Mouse (Mus musculus) neural tube, embryonic 11.5 days (tissue): ENCODE data around the gene Alox12b. TPM values are rescaled to one million over a fixed set of nuclear protein-coding genes. Genes with fewer than 3 reads are reported as not detected.

ENCODE experiments used
- ATAC-seq: fragments of 200-750 bp; cut with Nextera tagmentation; 2 replicates; pipeline ENCODE4 v1.8.0; 2017; ENCODE audit warnings: moderate number of reproducible peaks, mild to moderate bottlenecking, moderate TSS enrichment, moderate library complexity; ENCODE audit not compliant: insufficient read depth, low FRiP score, low TSS enrichment
- DNase-seq: peaks from one replicate; pipeline ENCODE4 v3.0.0-alpha.2; 2015; ENCODE audit warnings: low spot score
- H3K27ac ChIP-seq: fragments of 300-500 bp; sonication (generic); 2 replicates; pipeline ENCODE4 v1.5.1; 2014; ENCODE audit warnings: low read depth, mild to moderate bottlenecking, low read length
- H3K27me3 ChIP-seq: fragments of 300-500 bp; sonication (generic); 2 replicates; pipeline ENCODE4 v1.6.1; 2014; ENCODE audit warnings: mild to moderate bottlenecking, low read length, mixed read lengths; ENCODE audit not compliant: control insufficient read depth, insufficient read depth
- H3K36me3 ChIP-seq: fragments of 300-500 bp; sonication (generic); 2 replicates; pipeline ENCODE4 v1.6.1; 2014; ENCODE audit warnings: mild to moderate bottlenecking, low read length, moderate library complexity, mixed read lengths; ENCODE audit not compliant: control insufficient read depth, insufficient read depth
- H3K4me1 ChIP-seq: fragments of 300-500 bp; sonication (generic); 2 replicates; pipeline ENCODE4 v1.6.1; 2014; ENCODE audit warnings: low read length, mixed read lengths; ENCODE audit not compliant: control insufficient read depth, insufficient read depth
- H3K4me2 ChIP-seq: fragments of 300-500 bp; sonication (generic); 2 replicates; pipeline ENCODE4 v1.6.1; 2014; ENCODE audit warnings: low read depth, mild to moderate bottlenecking, moderate library complexity
- H3K4me3 ChIP-seq: fragments of 300-500 bp; sonication (generic); 2 replicates; pipeline ENCODE4 v1.5.1; 2014; ENCODE audit warnings: low read depth, low read length
- H3K9ac ChIP-seq: fragments of 300-500 bp; sonication (generic); 2 replicates; pipeline ENCODE4 v1.6.1; 2014; ENCODE audit warnings: mild to moderate bottlenecking, low read length
- H3K9me3 ChIP-seq: fragments of 300-500 bp; sonication (generic); 2 replicates; pipeline ENCODE4 v1.6.1; 2016; ENCODE audit warnings: low read length; ENCODE audit not compliant: control insufficient read depth
- WGBS: fragments of 180-500 bp; shearing (Covaris S2); extraction: QIAGEN DNeasy Blood & Tissue Kit; methylation state at CpG from one replicate; pipeline ENCODE4 v1.1.7; 2014; 5-methylcytosine and 5-hydroxymethylcytosine counted together
- polyA plus RNA-seq: library from polyadenylated mRNA; unstranded; fragments of >200 nt; fragmentation: Nextera tagmentation; extraction: Ambion mirVana; gene quantifications from 2 replicates; pipeline ENCODE4 v1.2.1, GENCODE M21; 2014

Gene Alox12b
- polyA plus RNA-seq, 1 experiment from 2014 or later = not detected

GRCm38 (mm10) chr11:69148451-69148960 lies 8.3 kb upstream of the Alox12b start:
- no peaks in the 10 kb centered on the region for H3K9me3 ChIP-seq
- no peak for ATAC-seq
- no peak overlapping the region for H3K9ac ChIP-seq
- DNase-seq = no peak
- H3K4me3 ChIP-seq = no peak overlapping the region
- WGBS = 88% methylated on average over 5 of the region's 5 CpGs
- H3K36me3 ChIP-seq = no peaks in the 10 kb centered on the region
- H3K4me1 ChIP-seq = no peaks in the 10 kb centered on the region
- H3K27ac ChIP-seq = no peak overlapping the region
- H3K27me3 ChIP-seq = no peaks in the 10 kb centered on the region
- H3K4me2 ChIP-seq = no peak overlapping the region

- H3K27me3 ChIP-seq = no peaks in the 10 kb centered on the region
- no peaks in the 10 kb centered on the region for H3K36me3 ChIP-seq
- no peaks in the 10 kb centered on the region for H3K4me1 ChIP-seq
- H3K9me3 ChIP-seq = no peaks in the 10 kb centered on the region
- H3K4me3 ChIP-seq = no peak overlapping the region
- H3K9ac ChIP-seq = no peak overlapping the region
- no peak for ATAC-seq
- H3K27ac ChIP-seq = no peak overlapping the region
- no peak overlapping the region for H3K4me2 ChIP-seq
- DNase-seq = no peak
- WGBS = 84% methylated on average over 6 of the region's 6 CpGs
Observed at GRCm38 (mm10) chr11:69149728-69150127, 7.1 kb upstream of the Alox12b start.

GRCm38 (mm10) chr11:69150444-69150843 lies 6.3 kb upstream of the Alox12b start:
- Histone ChIP-seq H3K27me3 (no peaks in the 10 kb centered on the region), H3K36me3 (no peaks in the 10 kb centered on the region), H3K4me2 (0 out of 2 replicates have a peak overlapping the region, but pooled peaks have one; percentile 25), H3K27ac (no peak overlapping the region), H3K9me3 (no peaks in the 10 kb centered on the region), H3K9ac (no peak overlapping the region), H3K4me3 (no peak overlapping the region), H3K4me1 (no peaks in the 10 kb centered on the region)
- ATAC-seq = no peak
- 8% methylated on average over 7 of the region's 7 CpGs for WGBS
- DNase-seq = peak; percentile 76

GRCm38 (mm10) chr11:69151004-69151403 lies 5.8 kb upstream of the Alox12b start:
- Histone ChIP-seq H3K27ac (no peak overlapping the region), H3K4me2 (no peak overlapping the region), H3K9ac (no peak overlapping the region), H3K27me3 (no peaks in the 10 kb centered on the region), H3K9me3 (no peaks in the 10 kb centered on the region), H3K36me3 (no peaks in the 10 kb centered on the region), H3K4me1 (no peaks in the 10 kb centered on the region), H3K4me3 (no peak overlapping the region)
- ATAC-seq (no peak), DNase-seq (no peak)
- 73% methylated on average over 6 of the region's 6 CpGs for WGBS

- H3K9ac ChIP-seq = no peak overlapping the region
- no peak overlapping the region for H3K4me3 ChIP-seq
- DNase-seq (no peak), ATAC-seq (no peak)
- no peaks in the 10 kb centered on the region for H3K36me3 ChIP-seq
- H3K27me3 ChIP-seq = peaks cover 16% of the 10 kb centered on the region
- H3K4me2 ChIP-seq = no peak overlapping the region
- peaks cover 4% of the 10 kb centered on the region; the same call in 1 of the 2 replicates for H3K4me1 ChIP-seq
- no peak overlapping the region for H3K27ac ChIP-seq
- no peaks in the 10 kb centered on the region for H3K9me3 ChIP-seq
- 85% methylated on average over 8 of the region's 8 CpGs for WGBS
Observed at GRCm38 (mm10) chr11:69153831-69154230, 3.0 kb upstream of the Alox12b start.

- ATAC-seq (no peak), DNase-seq (no peak)
- no peaks in the 10 kb centered on the region for H3K36me3 ChIP-seq
- H3K9ac ChIP-seq = no peak overlapping the region
- WGBS = 50% methylated on average over 1 of the region's 1 CpGs
- no peak overlapping the region for H3K4me3 ChIP-seq
- no peak overlapping the region for H3K4me2 ChIP-seq
- H3K27me3 ChIP-seq = peaks cover 16% of the 10 kb centered on the region
- H3K9me3 ChIP-seq = no peaks in the 10 kb centered on the region
- H3K27ac ChIP-seq = no peak overlapping the region
- peaks cover 4% of the 10 kb centered on the region; the same call in 1 of the 2 replicates for H3K4me1 ChIP-seq
Observed at GRCm38 (mm10) chr11:69155351-69155750, 1.4 kb upstream of the Alox12b start.

- WGBS = 93% methylated on average over 12 of the region's 12 CpGs
- H3K36me3 ChIP-seq = no peaks in the 10 kb centered on the region
- no peaks in the 10 kb centered on the region for H3K27me3 ChIP-seq
- no peak overlapping the region for H3K4me2 ChIP-seq
- no peak for DNase-seq
- H3K9me3 ChIP-seq = no peaks in the 10 kb centered on the region
- H3K4me3 ChIP-seq = no peak overlapping the region
- ATAC-seq = no peak
- no peak overlapping the region for H3K9ac ChIP-seq
- H3K4me1 ChIP-seq = no peaks in the 10 kb centered on the region
- H3K27ac ChIP-seq = no peak overlapping the region
Observed at GRCm38 (mm10) chr11:69169313-69169712, 12.5 kb downstream of the Alox12b start.

GRCm38 (mm10) chr11:69171626-69172025 lies 14.8 kb downstream of the Alox12b start:
- ATAC-seq (no peak), DNase-seq (peak; percentile 46)
- WGBS = 32% methylated on average over 7 of the region's 7 CpGs

GRCm38 (mm10) chr11:69172606-69173005 lies 15.8 kb downstream of the Alox12b start:
- no peak overlapping the region for H3K4me3 ChIP-seq
- H3K36me3 ChIP-seq = no peaks in the 10 kb centered on the region
- H3K27ac ChIP-seq = no peak overlapping the region
- no peaks in the 10 kb centered on the region for H3K4me1 ChIP-seq
- 80% methylated on average over 2 of the region's 2 CpGs for WGBS
- no peak overlapping the region for H3K4me2 ChIP-seq
- no peak for DNase-seq
- H3K9me3 ChIP-seq = no peaks in the 10 kb centered on the region
- no peak for ATAC-seq
- H3K27me3 ChIP-seq = no peaks in the 10 kb centered on the region
- no peak overlapping the region for H3K9ac ChIP-seq

More at GRCm38 (mm10) chr11:69171626-69172025, 14.8 kb downstream of the Alox12b start:
- H3K9ac ChIP-seq = no peak overlapping the region
- no peaks in the 10 kb centered on the region for H3K27me3 ChIP-seq
- no peak overlapping the region for H3K4me3 ChIP-seq
- H3K4me2 ChIP-seq = no peak overlapping the region
- no peaks in the 10 kb centered on the region for H3K9me3 ChIP-seq
- no peaks in the 10 kb centered on the region for H3K36me3 ChIP-seq
- no peaks in the 10 kb centered on the region for H3K4me1 ChIP-seq
- no peak overlapping the region for H3K27ac ChIP-seq
